Mouse (Mus musculus): ENCODE data around the gene Tmem185a. TPM values are rescaled to one million over a fixed set of nuclear protein-coding genes. Genes with fewer than 3 reads are reported as not detected.

The Tmem185a gene
- polyA plus RNA-seq (2014; fragmentation: Illumina TruSeq; extraction: RNeasy Lipid Tissue Mini Kit (QIAGEN cat#74804); ENCODE audit: low replicate concordance): 20.9 TPM

GRCm38 (mm10) chrX:70476792-70477776 lies at the start of gene Tmem185a:
Gene Tmem185a, minus strand, starts transcription at chrX:70477180.

Other genes starting within 250 kb of the Tmem185a start
- 36.9 TPM for gene Ids, start 112.1 kb downstream of the Tmem185a start, polyA plus RNA-seq (2014; fragmentation: Illumina TruSeq; extraction: RNeasy Lipid Tissue Mini Kit (QIAGEN cat#74804); ENCODE audit: low replicate concordance)
- 6.8 TPM for gene 1110012L19Rik, start 91.3 kb downstream of the Tmem185a start, polyA plus RNA-seq (2014; fragmentation: Illumina TruSeq; extraction: RNeasy Lipid Tissue Mini Kit (QIAGEN cat#74804); ENCODE audit: low replicate concordance)